Mouse (Mus musculus): ENCODE results near the gene Lacc1.

Lacc1 gene

DNA sequence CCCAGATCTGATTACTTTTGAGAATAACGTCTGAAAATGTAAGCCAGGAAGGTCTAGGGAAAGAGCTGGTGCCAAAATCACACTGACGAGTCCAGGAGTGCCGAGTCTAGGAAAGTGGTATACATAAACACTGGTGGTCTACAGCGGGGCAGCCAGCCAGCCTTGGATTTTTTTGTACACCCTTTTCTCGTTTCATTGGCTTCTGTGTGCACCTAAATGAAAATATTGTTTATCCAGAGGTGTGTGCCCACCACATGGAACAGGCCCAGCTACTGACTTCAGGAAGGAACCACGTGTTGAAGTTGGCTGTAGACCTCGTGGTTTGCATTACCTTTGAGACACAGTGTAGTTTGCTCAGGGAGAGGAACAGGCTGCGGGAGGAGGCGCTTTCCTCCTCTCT, 57.1 kb downstream of the Lacc1 start:
- no peak for DNase-seq (ENCODE audit: low spot score)
